Mouse (Mus musculus) C2C12 (cell line): Measurements from ENCODE around the gene Cyp2s1. TPM values are rescaled to one million over a fixed set of nuclear protein-coding genes. Genes with fewer than 3 reads are reported as not detected.

ENCODE experiments used
- H3K27me3 ChIP-seq: one replicate; pipeline ENCODE4 v1.6.1; 2011; ENCODE audit not compliant: control insufficient read depth, insufficient read depth, insufficient read length
- H3K36me3 ChIP-seq: one replicate; pipeline ENCODE4 v1.6.1; 2011; ENCODE audit not compliant: control insufficient read depth, insufficient read depth
- H3K4me3 ChIP-seq: one replicate; pipeline ENCODE4 v1.5.1; 2011; ENCODE audit warnings: mild to moderate bottlenecking, control low read depth; ENCODE audit not compliant: poor library complexity, insufficient read depth, severe bottlenecking
- H3K79me2 ChIP-seq: one replicate; pipeline ENCODE4 v1.6.1; 2011; ENCODE audit not compliant: control insufficient read depth, insufficient read depth
- H3K79me3 ChIP-seq: one replicate; pipeline ENCODE4 v1.6.1; 2011; ENCODE audit warnings: low read depth, control low read depth
- H3ac ChIP-seq: one replicate; pipeline ENCODE3; 2011; ENCODE audit warnings: low read depth; ENCODE audit not compliant: control insufficient read depth, insufficient read length
- CEBPB ChIP-seq: IDR thresholded peaks from one replicate; pipeline ENCODE4 v1.6.1; 2011; ENCODE audit warnings: low read depth, mild to moderate bottlenecking, control low read depth, moderate library complexity
- CTCF ChIP-seq: IDR thresholded peaks from one replicate; pipeline ENCODE4 v1.5.1; 2011; ENCODE audit not compliant: control insufficient read depth, insufficient read depth, insufficient read length
- FOSL1 ChIP-seq: IDR thresholded peaks from one replicate; pipeline ENCODE4 v1.8.0; 2011; ENCODE audit warnings: mild to moderate bottlenecking, low read length; ENCODE audit not compliant: poor library complexity, insufficient read depth, severe bottlenecking
- MAX ChIP-seq: IDR thresholded peaks from one replicate; pipeline ENCODE4 v1.6.1; 2011; ENCODE audit warnings: mild to moderate bottlenecking, control low read depth
- MYOD1 ChIP-seq: IDR thresholded peaks from one replicate; pipeline ENCODE4 v1.6.1; 2011; ENCODE audit warnings: low read depth; ENCODE audit not compliant: control insufficient read depth, insufficient read length
- MYOG ChIP-seq: IDR thresholded peaks from one replicate; pipeline ENCODE4 v1.6.1; 2011; ENCODE audit not compliant: control insufficient read depth, insufficient read length; ENCODE audit errors: extremely low read depth
- USF1 ChIP-seq: IDR thresholded peaks from one replicate; pipeline ENCODE4 v1.6.1; 2011; ENCODE audit warnings: low read depth, mild to moderate bottlenecking, control low read depth, moderate library complexity
- microRNA-seq: library from miRNA; unstranded; fragments of <30 nt; microRNA quantifications from one replicate; pipeline ENCODE4, GENCODE M21; 2019; ENCODE audit warnings: borderline microRNAs expressed
- polyA plus RNA-seq: library from polyadenylated mRNA; unstranded; fragments of >200 nt; fragmentation: generic; extraction: Trizol; gene quantifications from one replicate; pipeline ENCODE4 v1.2.1, GENCODE M21; 2012; ENCODE audit warnings: missing spikeins

Cyp2s1 gene
- polyA plus RNA-seq, 1 experiment: 0.15 TPM

GRCm38 (mm10) chr7:25755468-25755833 is 61.3 kb downstream of the Cyp2s1 start:
- TF ChIP-seq MAX (peak; percentile 4), USF1 (no peak)
- H3K4me3 ChIP-seq: peak overlapping the region; percentile 23
- peaks cover 51% of the 10 kb centered on the region for H3K36me3 ChIP-seq
- no peaks in the 10 kb centered on the region for H3K27me3 ChIP-seq
- H3K79me3 ChIP-seq: peaks cover 36% of the 10 kb centered on the region
- H3ac ChIP-seq: peak overlapping the region; percentile 52
- H3K79me2 ChIP-seq: peaks cover 41% of the 10 kb centered on the region

GRCm38 (mm10) chr7:25754738-25755467 is 61.8 kb downstream of the Cyp2s1 start, which contains the start of gene Hnrnpul1:
TSS of gene Hnrnpul1 (minus strand) at chr7:25754757.
- peak within 1 kb of the TSS; percentile 91 for H3ac ChIP-seq
- peaks cover 40% of the 10 kb centered on the region for H3K79me3 ChIP-seq
- H3K79me2 ChIP-seq: peaks cover 45% of the 10 kb centered on the region
- H3K36me3 ChIP-seq: peaks cover 50% of the 10 kb centered on the region
- TF ChIP-seq MAX (peak; percentile 15), USF1 (no peak)
- peak within 1 kb of the TSS; percentile 83 for H3K4me3 ChIP-seq
- H3K27me3 ChIP-seq: no peaks in the 10 kb centered on the region

GRCm38 (mm10) chr7:25754439-25754737 is 62.3 kb downstream of the Cyp2s1 start:
- Histone ChIP-seq H3K36me3 (peaks cover 53% of the 10 kb centered on the region), H3K79me3 (peaks cover 40% of the 10 kb centered on the region), H3K27me3 (no peaks in the 10 kb centered on the region), H3K4me3 (peak overlapping the region; percentile 83), H3K79me2 (peaks cover 49% of the 10 kb centered on the region), H3ac (peak overlapping the region; percentile 91)
- TF ChIP-seq MAX: no peak
- TF ChIP-seq CTCF: peak; percentile 14

GRCm38 (mm10) chr7:25753643-25754438 is 62.9 kb downstream of the Cyp2s1 start:
- peak overlapping the region; percentile 91 for H3ac ChIP-seq
- H3K36me3 ChIP-seq: peaks cover 50% of the 10 kb centered on the region
- H3K4me3 ChIP-seq: peak overlapping the region; percentile 83
- TF ChIP-seq MYOD1 (no peak), MAX (no peak)
- peaks cover 55% of the 10 kb centered on the region for H3K79me2 ChIP-seq
- H3K79me3 ChIP-seq: peaks cover 40% of the 10 kb centered on the region
- H3K27me3 ChIP-seq: no peaks in the 10 kb centered on the region

GRCm38 (mm10) chr7:25753076-25753475 is 63.6 kb downstream of the Cyp2s1 start:
- H3K36me3 ChIP-seq: peaks cover 48% of the 10 kb centered on the region
- peaks cover 62% of the 10 kb centered on the region for H3K79me2 ChIP-seq
- no peaks in the 10 kb centered on the region for H3K27me3 ChIP-seq
- peak overlapping the region; percentile 83 for H3K4me3 ChIP-seq
- no peak for TF ChIP-seq MYOG
- TF ChIP-seq USF1: no peak
- no peak for TF ChIP-seq CEBPB
- no peak for TF ChIP-seq MYOD1
- TF ChIP-seq MAX: no peak
- TF ChIP-seq CTCF: no peak
- no peak for TF ChIP-seq FOSL1
- peaks cover 40% of the 10 kb centered on the region for H3K79me3 ChIP-seq
- peak overlapping the region; percentile 18 for H3ac ChIP-seq

Small RNAs within 50 kb of the gene (microRNA-seq; reads per million reads assigned to microRNA genes)
- not detected for gene Gm24865

Other genes with a start within 250 kb of the Cyp2s1 start
- not detected for gene Erich4, start 201.0 kb downstream of the Cyp2s1 start, polyA plus RNA-seq
- gene Dmac2, start 197.5 kb downstream of the Cyp2s1 start, polyA plus RNA-seq: 12.2 TPM
- gene B3gnt8, start 190.3 kb downstream of the Cyp2s1 start, polyA plus RNA-seq: 0.96 TPM
- gene Bckdha, start 157.9 kb downstream of the Cyp2s1 start, polyA plus RNA-seq: 21.3 TPM
- gene Exosc5, start 157.7 kb downstream of the Cyp2s1 start, polyA plus RNA-seq: 53.2 TPM
- 0.18 TPM for gene Tmem91, start 141.7 kb downstream of the Cyp2s1 start, polyA plus RNA-seq
- gene B9d2, start 136.1 kb downstream of the Cyp2s1 start, polyA plus RNA-seq: 33.0 TPM
- gene Tgfb1, start 129.9 kb downstream of the Cyp2s1 start, polyA plus RNA-seq: 108 TPM
- gene Ccdc97, start 97.8 kb downstream of the Cyp2s1 start, polyA plus RNA-seq: 33.2 TPM
- 84.0 TPM for gene Hnrnpul1, start 62.2 kb downstream of the Cyp2s1 start, polyA plus RNA-seq
- 270 TPM for gene Axl, start 28.2 kb downstream of the Cyp2s1 start, polyA plus RNA-seq
- gene Cyp2b10, start 80.7 kb upstream of the Cyp2s1 start, polyA plus RNA-seq: not detected
- 0.15 TPM for gene Cyp2b13, start 244.6 kb upstream of the Cyp2s1 start, polyA plus RNA-seq